Mouse (Mus musculus) B cell, adult (primary cell): ENCODE results near the gene Adprm. TPM values are rescaled to one million over a fixed set of nuclear protein-coding genes. Genes with fewer than 3 reads are reported as not detected.

Experiments used
- total RNA-seq: library from RNA; stranded (reverse); gene quantifications from 4 replicates; pipeline ENCODE4 v1.2.4, GENCODE M21; 2023; ENCODE audit not compliant: inconsistent age

The Adprm gene
- total RNA-seq = 29.2 to 40.2 TPM (median 30.7 TPM) in 4 replicates

GRCm38 (mm10) chr11:67052321-67052952 lies at the start of gene Adprm, which contains the start of gene Sco1:
TSS of gene Adprm (minus strand) at chr11:67052594.
TSS of gene Sco1 (plus strand) at chr11:67052670.

DNA sequence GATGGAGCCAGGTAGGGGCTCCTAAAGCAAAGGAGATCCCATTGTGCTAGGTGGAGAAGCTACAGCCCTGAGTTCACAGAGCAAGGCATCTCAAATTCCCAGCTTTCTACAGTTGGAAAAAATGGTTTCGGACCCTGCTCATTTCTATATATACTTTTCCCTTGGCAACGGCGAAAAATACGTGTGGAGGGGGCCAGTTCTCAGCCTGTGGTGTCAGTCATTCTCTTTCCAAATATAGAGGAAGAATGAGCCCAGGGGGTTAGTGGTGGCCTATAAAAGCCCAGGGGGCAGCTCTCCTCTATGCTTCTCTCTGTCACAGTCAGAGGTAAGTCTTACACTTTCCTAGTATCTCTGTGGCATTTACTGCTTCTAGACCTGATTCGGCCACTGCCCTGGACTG lies 25.6 kb upstream of the Adprm start, which contains the start of gene Myh3:
TSS of gene Myh3 (plus strand) at position 301 of the 400 bp plus-strand sequence.

DNA sequence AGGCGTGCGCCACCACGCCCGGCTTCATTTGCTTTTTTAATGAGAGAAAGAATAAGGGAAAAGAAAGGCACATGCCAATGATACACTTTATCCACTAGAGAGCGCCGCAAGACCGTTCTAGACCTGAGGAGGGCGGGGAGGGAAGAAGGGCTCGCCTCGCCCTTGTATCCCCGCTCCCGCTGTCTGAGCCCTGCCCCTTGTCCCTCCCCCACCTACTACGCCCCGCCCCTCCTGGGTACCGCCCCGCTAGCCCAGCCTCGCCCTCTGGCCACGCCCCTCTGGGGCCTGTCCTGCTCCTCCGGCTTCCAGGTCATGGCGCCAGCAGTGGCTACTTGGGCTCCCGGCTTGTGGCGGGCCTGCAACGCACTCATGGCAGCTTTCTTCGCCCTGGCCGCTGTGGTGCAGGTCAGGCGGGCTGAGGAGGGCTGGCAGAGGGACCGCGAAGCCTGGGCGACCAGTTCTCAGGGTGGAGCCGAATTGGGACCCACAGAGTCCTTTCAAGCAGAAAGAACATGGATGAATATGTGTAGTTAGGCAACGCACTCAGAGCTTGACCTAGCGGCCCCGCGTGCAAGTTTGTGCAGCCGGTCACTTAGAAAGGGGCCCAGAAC lies 27.4 kb downstream of the Adprm start, which contains the start of gene Tmem220:
TSS of gene Tmem220 (plus strand) at position 288 of the 611 bp plus-strand sequence.

Other genes with a start within 250 kb of the Adprm start
- not detected in 4 replicates for gene Pirt, start 140.6 kb downstream of the Adprm start, total RNA-seq
- gene Tmem238l, start 96.0 kb downstream of the Adprm start, total RNA-seq = not detected in 4 replicates
- 0.80 to 1.4 TPM (median 0.96 TPM) in 4 replicates for gene Tmem220, start 27.4 kb downstream of the Adprm start, total RNA-seq
- 9.1 to 13.3 TPM (median 10.6 TPM) in 4 replicates for gene Sco1, start 76 bp upstream of the Adprm start, total RNA-seq
- not detected in 4 replicates for gene Myh3, start 25.7 kb upstream of the Adprm start, total RNA-seq
- gene Myh2, start 118.4 kb upstream of the Adprm start, total RNA-seq = not detected in 4 replicates
- gene Myh1, start 147.5 kb upstream of the Adprm start, total RNA-seq = not detected in 4 replicates
- not detected in 4 replicates for gene Myh4, start 185.4 kb upstream of the Adprm start, total RNA-seq
- gene Myh8, start 224.5 kb upstream of the Adprm start, total RNA-seq = not detected in 4 replicates